Mouse (Mus musculus) adrenal gland, postnatal 25 days (tissue): ENCODE measurements around the gene Gpr88. TPM values are rescaled to one million over a fixed set of nuclear protein-coding genes. Genes with fewer than 3 reads are reported as not detected.

Experiments
- total RNA-seq: library from RNA; stranded (reverse); gene quantifications from 2 replicates; pipeline ENCODE4 v1.2.3, GENCODE M21; 2021

The Gpr88 gene
- total RNA-seq, 1 experiment from 2014 or later, result 0.39 TPM

Other genes with a start within 250 kb of the Gpr88 start
- 26.2 and 42.6 TPM in 2 replicates for gene Slc30a7, start 246.1 kb downstream of the Gpr88 start, total RNA-seq
- 25.1 and 26.4 TPM in 2 replicates for gene Extl2, start 246.0 kb downstream of the Gpr88 start, total RNA-seq
- 10.8 and 13.1 TPM in 2 replicates for gene Vcam1, start 123.8 kb downstream of the Gpr88 start, total RNA-seq
- gene Cdc14a, start 170.5 kb upstream of the Gpr88 start, total RNA-seq, result 14.3 and 18.3 TPM in 2 replicates